Mouse (Mus musculus) gastrocnemius, postnatal 36 days (tissue): ENCODE results near the gene Lck. TPM values are rescaled to one million over a fixed set of nuclear protein-coding genes. Genes with fewer than 3 reads are reported as not detected.

Source experiments
- DNase-seq, 2 experiments: peaks; one replicate each; pipeline ENCODE4 v3.0.0; 2022
- intact Hi-C: fragments of 180-260 bp; cut with DNase I; formaldehyde crosslinking; loops from one replicate; pipeline ENCODE4 v1.15.1; 2025
- total RNA-seq, 2 experiments: library from RNA; stranded (reverse); gene quantifications; 2 replicates each; pipeline ENCODE4 v1.2.3; 2021

Gene Lck
- total RNA-seq, 2 experiments from 2014 or later = 6.2 TPM; not detected in 1

DNA sequence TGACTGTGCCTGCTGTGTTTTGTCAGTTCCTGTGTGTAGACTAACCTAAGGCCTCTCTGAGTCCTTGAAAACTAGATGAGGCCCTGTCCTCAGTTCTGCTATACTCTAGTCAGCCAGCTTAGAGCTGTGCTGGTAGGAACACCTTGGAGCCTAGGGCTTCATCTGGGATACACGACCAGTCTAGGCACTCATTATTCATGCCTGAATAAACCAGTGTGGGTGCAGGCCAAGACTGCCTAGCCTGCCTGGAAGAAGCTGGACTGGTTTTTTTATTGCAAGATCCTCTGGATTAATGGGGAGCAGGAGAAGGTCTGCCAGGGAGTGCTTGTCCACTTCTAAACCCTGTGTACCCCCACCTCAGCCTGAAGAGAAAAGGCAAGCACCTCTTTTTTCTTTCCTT, 13.5 kb upstream of the Lck start:
- no peak for DNase-seq
- intact Hi-C loops = no loop called here

DNA sequence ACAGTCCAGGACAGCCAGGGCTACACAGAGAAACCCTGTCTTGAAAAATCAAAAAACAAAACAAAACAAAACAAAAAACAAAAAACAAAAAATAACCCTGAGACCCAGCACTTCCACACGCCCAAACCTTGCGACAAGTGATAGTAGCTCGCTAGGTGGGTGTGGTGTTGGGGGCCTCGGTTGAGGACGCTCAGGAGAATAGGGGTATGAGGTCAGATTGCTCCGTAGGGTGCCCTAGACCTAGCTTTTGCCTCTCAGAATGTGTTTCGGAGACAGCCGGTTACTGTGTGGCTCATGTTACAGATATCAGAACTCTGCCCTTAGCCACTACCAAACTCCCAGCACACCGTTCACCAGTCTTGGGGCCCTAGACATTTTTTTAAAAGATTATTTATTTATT, 12.3 kb upstream of the Lck start:
- intact Hi-C loops = loop anchor here (2.0 kb wide), 1 partner anchor 23 kb away; no protein-coding TSS in a partner anchor
- DNase-seq = no peak

DNA sequence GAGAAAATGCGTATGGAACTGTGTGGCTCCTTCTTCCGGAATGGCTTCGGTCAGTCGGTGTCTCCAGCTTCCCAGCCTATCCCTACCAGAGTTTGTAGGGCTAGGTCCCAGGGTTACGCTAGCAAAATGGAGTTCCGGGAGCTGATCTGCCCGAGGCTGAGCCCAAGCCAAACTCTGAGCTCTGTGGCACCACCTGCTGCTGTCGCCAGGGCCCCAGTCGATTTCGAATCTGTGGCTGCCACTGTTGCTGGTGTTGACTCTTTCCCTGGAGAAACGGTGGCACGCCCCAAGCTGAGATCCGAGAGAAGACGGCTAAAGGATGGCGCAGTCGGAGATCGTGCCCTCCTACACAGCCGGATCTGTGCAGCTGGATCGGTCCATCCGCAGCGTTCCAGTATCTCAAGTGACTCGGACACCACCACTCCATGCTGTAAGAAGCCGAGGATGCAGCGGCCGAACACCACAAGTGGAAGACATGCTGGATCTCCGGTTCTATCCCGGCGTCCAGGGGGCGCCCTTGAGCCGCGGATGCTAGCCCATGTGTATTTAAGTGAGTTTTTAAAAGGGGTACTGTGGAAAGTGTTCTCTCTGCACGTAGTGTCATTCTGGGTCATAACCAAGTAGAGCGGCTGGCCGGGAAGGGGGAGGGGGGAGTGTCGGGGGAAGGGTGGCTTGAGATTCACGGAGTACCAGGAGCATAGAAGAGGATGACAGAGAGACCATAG, 11.6 kb upstream of the Lck start:
- DNase-seq = peak; percentile 79 to 87
- intact Hi-C loops = loop anchor here (2.0 kb wide), 1 partner anchor 24 kb away; no protein-coding TSS in a partner anchor

DNA sequence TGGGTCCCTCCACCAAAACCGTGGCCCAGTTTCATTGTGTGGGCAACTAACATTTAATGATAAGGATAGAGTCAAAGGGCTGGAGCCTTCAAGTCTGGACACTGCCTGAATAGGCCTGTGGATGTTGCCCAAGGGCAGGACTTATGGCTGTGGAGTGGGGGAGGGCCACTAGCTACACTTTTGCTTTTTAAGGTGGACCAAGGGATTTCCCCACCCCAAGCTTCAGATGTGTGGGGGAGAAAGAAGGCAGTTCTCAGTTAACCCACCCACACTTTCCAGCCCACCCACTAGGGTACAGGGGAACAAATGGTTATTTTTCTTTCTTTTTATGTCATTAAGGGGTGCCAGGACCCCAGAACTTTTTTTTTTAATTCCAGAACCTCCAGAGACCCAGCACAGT, 10.9 kb upstream of the Lck start:
- intact Hi-C loops = loop anchor here (2.0 kb wide), 1 partner anchor 24 kb away; no protein-coding TSS in a partner anchor
- no peak for DNase-seq

DNA sequence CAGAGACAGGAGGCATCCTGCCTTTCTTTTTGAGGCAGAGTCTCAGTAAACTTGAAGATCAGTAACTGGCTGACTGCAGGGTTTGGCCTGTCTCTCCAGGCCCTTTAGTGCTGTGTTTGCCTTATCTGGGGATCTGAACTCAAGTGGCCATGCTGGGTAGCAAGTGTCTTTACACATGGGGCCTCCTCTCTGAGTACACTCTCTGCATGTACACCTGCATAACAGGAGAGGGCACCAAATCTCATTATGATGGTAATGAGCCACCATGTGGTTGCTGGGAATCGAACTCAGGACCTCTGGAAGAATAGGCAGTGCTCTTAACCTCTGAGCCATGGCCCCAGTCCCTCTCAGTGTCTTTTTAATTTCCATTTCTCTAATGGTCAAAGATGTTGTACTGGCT, 8.8 kb upstream of the Lck start:
- DNase-seq = no peak
- intact Hi-C loops = no loop called here

DNA sequence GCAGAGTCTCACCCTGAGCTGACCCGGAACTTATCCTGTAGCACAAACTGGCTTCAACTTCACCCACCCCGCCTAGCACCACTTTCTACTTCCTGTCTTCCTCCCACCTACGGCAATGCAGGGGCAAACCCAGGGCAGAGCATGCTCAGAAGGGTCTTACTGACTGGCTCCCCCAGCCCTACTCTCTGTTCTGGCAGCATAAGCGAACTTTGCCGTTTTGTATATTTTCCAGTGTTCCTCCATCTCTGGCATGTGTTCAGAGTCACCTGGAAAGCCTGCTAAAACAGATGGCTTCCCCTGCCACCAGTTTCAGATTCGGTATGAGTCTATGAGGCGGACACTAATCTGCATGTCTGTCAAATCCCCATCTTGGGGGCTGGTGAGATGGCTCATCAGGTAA, 6.9 kb upstream of the Lck start:
- intact Hi-C loops = no loop called here
- DNase-seq = no peak

DNA sequence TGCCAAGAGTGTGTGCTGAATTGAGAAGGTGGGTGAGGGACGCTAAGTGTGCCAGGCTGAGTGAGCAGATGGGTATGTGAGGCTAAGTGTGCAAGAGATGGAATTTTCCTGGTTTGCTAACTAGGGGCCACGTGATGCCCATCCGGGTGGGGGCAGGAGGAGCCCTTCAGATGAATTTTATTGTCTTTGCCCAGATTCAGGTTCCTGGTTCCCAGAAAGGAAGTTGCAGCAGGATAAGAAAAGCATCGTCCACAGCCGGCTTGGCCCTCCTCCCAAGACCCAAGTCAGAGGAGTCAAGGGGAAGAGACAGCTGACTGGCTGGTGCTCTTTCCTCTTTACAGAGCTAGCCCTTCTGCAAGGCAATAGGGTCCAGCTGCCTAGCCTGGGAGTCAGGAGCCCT, 5.0 kb upstream of the Lck start, which contains the start of gene Fam167b:
TSS of gene Fam167b (minus strand) at position 84 of the 400 bp plus-strand sequence.
- intact Hi-C loops = no loop called here
- no peak for DNase-seq

DNA sequence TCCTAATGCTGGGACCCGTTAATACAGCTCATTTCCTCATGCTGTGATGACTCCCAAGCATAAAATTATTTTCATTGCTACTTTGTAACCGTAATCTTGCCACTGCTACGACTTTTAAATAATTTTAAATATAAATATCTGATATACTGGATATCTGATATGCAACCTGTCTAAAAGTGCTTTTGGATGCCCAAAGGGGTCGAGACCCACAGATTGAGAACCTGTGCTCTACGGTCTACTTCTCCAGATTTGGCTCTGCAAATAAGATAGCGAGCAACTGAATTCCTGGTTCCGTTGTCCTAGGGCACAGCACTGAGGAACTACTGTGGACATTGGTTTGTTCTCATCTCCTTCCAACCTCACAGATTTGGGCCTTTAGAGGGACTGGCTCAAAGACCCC, 4.2 kb upstream of the Lck start:
- intact Hi-C loops = no loop called here
- no peak for DNase-seq

DNA sequence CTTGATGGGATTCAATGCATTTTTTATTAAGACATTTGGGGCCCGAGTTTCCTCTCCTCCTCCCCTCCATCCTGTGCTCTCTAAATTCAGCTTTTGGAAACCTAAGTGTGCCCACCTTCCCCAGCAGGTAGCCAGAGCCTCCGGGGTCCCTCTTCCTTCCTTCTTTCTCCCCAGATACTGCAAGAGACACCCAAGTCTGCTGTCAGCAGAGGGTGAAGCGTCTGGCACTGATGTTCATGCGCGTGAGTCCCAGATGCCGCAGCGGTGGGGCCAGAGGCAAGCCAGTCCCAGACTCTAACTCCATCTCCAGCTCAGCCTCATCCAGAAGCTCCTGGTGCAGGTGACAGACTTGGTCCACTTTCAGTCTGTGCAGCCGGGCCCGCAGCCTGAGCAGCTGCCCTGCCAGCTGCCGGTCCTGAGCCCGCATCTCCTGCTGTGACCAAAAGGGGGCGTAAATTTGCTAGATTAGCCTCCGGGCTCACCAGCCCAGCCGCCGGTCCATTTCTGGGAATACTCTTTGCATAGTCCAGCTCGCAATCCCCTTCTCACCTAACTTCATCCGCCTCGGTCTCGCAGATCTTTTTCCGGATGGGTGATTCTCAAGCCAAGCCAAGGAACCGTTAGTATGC, 3.5 kb upstream of the Lck start:
- intact Hi-C loops = no loop called here
- peak; percentile 44 to 56 for DNase-seq

DNA sequence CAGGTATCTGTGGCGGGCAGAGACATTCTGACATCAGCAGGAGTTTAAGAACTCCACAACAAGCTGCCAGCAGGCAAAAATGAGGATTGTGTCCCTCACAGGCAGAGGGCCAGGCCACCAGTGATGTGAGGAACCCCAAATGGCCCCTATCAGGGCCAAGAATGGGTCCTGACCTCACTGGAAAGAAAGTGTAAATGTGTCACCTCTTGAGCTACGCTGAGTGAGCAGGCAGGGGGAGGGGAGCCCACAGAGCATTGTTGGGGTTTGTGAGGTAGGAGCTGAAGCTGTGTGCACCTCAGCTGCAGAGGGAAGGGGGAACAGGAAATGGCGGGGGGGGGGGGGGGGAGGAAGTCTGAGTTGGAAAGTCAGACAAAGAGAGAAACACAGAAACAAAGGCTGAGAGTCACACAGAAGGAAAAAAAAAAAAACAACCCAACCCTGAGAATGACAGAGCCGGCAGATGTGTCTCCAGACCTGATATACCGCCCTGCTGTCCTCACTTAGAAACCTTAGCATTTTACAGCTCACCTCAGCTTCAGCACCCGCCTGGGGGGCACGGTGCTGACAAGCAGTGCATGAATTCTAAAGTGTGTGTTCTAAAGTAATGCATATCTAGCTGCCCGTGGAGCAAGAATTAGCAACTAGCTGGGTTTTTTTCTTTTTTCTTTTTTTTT, 1.9 kb upstream of the Lck start:
- intact Hi-C loops = no loop called here
- DNase-seq = no peak

DNA sequence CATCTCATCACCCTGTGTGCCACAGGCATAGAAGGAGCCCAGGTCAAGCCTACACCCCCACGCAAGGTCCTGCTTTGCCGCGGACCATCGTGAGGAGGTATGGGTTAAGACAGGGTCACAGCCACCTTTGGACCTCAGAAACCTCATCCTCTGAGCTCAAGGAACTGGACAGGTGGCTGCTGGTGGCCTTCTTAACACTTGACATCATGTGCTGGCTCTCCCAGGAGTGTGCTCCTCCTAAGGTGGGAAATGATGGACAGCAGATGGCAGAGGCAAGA, 409 bp downstream of the Lck start:
- intact Hi-C loops = no loop called here
- no peak for DNase-seq

DNA sequence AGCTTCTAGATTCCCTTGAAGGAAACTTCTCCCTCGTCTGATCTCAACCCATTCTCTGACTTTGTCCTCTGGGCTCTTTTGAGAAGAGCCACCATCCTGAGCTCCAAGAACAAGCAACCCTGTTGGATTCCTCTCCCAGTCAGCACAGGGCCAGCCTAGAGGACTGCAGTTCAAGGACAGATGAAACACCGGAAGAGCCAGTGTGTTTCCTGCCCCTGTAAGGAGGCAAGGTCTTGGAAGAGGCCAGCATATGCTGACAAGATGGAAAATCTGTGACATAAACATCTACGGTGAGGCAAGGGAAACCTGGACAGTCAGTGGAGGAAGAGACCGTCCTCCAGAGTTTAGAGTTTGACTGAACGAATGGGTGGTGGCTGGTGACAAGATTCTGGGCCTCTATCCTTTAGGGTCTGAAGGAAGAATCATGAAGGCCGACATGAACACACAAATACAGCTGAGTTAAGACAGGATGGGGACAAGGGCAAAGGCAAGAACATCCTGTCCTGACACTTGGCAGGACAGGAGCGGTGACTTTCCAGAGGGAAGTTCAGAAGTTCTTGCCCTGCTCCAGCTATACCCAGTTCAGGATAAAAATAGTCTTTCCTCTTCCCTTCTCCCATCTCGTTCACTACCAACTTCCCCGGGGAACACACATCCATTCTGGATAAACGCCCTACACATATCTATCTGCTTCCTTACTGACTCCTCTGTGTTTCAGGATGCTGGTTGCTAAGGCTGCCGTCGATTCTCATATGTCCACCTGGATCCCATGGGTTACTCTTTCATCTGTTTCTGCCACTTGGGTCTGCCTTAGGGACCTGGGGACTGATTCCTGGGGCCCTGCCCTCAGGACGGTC, 977 bp downstream of the Lck start:
- no peak for DNase-seq
- intact Hi-C loops = no loop called here

DNA sequence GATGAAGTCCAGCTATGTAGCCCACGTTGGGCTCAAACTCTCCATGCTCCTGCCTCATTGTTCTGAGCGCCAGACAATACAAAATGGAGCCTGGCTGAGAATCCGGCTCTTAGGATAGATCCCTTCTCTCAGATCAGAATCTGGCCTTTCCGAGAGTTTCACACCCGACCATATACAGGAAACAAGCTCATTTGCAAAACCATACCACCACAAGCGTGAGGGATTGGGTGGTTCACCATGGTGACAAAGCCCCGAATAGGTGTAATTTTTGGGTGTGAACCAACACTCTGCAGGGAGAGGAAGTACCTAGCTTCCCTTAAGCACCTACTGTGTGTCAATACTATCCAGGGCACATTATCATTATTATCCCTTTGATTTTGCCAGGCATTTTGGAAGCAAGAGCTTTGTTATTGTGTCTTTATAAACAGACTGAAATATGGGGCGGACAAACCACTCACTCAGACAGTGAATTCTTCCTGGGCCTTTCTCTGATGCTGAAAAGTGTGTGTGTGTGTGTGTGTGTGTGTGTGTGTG, 1.8 kb downstream of the Lck start:
- intact Hi-C loops = no loop called here

DNA sequence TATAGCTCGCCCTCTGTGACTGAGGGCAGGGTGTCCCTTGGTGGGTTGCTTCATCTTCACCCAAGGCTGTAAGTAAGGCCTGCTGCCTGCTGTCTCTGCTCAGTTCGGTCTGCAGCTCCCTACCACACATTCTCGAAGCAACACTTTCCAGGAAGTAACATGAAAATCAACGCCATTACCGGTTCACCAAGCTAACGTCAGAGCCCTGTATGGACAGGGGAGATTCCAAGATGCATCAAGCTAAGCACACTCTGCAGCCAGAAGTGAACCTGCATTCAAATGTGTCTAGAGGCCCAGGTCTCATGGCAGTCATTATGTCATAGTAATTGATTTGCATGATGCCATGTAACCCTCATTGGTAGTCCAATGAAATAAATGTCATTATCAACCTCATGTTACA, 3.4 kb downstream of the Lck start:
- no peak for DNase-seq
- intact Hi-C loops = no loop called here

More for the DNA sequence above, 1.8 kb downstream of the Lck start:
- no peak for DNase-seq

DNA sequence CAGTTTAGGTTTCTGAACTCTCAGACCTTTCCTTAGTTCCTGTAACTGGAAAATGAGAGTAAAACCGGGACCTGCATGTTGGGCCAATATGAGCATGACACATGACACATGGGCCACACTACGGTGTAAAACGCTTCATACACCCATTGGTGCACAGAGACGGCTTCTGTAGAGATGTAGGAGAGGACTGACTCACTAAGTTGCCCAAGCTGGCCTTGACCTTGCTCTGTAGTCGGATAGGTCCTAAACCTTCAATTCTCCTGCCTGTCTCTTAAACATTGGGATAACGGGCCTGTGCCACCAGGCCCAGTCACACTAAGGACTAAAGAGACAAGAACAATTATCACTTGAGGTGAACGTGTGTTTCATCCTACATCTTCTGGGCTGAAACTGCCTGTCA, 5.1 kb downstream of the Lck start:
- intact Hi-C loops = no loop called here
- DNase-seq = no peak

DNA sequence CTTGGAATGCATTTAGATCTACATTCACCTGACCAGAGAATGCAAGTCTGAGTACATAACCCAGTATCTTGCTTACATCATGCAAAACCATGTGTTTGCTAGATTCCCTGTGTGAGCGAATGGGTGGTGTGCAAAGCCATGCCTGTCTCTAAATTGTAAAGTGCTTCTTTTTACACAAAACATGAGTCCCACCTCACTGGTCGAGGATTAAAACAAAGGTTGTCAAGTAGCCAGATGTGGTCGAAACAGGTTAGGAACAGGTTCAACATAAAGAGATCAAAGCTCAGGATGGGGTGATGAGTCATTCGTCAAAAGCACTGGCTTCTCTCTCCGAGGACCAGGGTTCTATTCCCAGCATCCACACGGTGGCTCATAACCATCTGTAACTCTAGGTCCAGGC, 8.3 kb downstream of the Lck start:
- DNase-seq = no peak
- intact Hi-C loops = no loop called here

DNA sequence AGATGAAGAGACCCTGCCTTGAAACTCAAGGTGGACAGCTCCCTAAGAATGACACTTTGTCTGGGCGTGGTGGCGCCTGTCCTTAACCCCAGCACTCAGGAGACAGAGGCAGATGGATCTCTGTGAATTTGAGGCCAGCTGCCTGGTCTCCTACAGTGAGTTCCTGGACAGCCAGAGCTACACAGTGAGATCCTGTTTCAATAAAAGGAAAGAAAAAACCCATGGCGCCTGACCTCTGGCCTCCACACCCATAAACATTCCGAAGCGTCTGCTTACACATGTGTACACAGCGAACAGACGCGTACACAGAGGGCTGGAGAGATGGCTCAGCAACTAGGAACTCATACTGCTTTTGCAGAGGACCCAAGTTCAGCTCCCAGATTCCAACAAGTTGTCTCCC, 9.7 kb downstream of the Lck start:
- intact Hi-C loops = no loop called here
- no peak for DNase-seq

DNA sequence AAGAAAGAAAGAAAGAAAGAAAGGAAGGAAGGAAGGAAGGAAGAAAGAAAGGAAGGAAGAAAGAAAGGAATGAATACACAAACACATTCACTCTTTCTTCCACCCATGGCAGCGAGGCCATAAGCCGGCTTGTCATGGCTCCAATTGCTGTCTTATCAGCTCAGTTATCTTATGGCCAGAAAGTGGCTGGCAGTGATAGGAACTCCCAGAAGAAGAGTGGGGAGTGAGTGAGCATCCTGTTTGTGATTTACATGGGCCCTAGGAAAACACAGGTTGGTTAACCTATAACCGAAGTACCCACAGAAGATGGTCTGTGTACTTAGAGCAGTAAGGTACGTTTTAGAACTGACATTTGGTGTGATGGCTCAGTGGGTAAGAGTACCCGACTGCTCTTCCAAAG, 12.3 kb downstream of the Lck start:
- intact Hi-C loops = no loop called here
- DNase-seq = no peak

DNA sequence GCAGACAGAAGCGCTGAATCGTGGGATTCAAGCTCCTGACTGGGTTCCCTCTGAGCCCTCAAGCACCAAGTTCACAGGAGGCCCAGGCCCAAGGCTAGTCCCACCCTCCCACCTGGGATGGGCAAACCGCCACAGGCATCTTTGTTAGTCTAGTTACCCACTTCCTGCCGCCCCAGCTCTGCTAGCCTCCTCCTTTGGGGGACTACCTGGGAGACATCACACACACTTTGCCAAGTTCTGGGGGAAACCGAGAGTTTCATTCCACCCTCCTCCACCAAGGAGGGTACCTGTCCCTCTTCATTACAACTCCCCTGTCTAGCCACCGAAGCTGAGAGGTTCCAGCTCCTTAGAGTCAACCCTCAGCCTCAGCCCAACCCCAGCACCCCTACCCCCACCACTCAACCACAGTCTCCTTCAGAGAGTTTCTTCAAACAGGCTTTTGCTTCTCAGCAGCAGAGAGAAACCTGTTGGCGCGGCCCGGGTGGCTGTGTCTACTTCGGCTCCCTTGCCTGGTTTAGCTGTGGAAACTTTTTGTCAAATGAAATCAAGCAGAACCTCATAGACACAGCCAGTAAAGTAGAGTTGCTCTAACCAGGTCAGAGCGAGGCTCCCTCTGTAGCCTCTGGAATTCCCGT, 15.0 kb downstream of the Lck start:
- intact Hi-C loops = no loop called here

DNA sequence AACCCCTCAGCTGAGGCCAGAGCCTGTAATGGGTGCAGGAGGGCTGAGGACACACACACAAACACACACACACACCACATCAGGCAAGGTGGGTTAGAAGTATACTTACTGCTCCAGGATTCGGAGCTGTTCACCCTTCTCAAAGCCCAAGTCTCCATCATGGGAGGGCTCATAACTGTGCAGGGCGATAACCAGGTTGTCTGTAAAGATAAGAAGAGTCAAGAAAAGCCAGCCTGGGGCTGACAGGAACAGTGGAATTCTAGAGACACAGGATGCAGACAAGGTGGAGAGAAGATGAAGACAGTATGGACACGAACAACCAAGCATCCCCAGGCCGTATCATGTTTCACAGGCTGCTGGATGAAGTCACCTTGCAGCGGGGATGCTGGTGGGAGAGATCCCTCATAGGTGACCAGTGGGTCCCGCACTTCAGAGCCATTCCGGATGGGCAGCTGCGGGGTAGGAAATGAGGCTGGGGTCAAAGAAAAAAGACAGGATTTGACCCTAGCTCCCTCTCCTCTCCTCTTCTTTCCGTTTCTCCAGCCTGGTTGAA, 16.1 kb downstream of the Lck start:
- intact Hi-C loops = no loop called here
- DNase-seq = no peak

More for the DNA sequence above, 15.0 kb downstream of the Lck start:
- DNase-seq = no peak
